Mouse (Mus musculus): ENCODE measurements around the gene Tada3.

Tada3 gene

DNA sequence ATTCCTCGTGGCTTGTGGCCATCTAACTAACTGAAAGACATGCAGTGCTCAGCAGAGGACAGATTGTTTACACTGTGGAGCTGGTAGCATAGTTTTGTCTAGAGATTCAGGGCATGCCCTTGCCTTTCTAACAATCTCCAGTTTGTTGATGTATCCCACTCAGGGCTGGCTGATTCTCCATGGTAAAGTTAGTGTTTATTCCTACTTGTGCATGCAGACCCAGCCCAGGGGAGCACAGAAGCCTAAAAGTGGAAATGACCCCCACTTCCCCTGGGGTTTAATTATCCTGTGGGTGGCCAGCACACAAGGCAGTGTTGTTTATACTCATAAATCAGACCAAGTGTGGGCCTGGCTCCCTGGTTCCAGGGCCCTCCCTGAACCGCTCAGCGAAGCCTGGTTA lies 8.3 kb upstream of the Tada3 start:
- DNase-seq (ENCODE audit: low spot score) = no peak

DNA sequence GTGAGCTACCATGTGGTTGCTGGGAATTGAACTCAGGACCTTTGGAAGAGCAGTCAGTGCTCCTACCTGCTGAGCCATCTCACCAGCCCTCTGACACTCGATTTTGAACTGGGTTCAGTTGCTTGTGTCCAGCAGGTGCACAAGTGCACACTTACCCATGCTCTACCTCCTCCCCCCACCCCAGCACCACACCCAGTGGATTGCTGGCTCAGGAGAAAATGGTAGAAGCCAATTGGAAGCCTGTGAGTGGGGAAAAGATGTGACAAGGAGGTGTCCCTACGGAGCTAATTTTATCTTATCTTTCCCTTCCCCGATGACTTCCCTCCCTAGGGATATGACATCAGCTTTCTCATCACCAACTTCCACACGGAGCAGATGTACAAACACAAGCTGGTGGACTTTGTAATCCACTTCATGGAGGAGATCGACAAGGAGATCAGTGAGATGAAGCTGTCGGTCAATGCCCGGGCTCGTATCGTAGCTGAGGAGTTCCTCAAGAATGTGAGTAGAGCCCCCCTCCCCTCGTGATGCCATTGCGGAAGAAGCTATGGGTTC lies 7.6 kb upstream of the Tada3 start:
- DNase-seq (ENCODE audit: low spot score) = no peak

DNA sequence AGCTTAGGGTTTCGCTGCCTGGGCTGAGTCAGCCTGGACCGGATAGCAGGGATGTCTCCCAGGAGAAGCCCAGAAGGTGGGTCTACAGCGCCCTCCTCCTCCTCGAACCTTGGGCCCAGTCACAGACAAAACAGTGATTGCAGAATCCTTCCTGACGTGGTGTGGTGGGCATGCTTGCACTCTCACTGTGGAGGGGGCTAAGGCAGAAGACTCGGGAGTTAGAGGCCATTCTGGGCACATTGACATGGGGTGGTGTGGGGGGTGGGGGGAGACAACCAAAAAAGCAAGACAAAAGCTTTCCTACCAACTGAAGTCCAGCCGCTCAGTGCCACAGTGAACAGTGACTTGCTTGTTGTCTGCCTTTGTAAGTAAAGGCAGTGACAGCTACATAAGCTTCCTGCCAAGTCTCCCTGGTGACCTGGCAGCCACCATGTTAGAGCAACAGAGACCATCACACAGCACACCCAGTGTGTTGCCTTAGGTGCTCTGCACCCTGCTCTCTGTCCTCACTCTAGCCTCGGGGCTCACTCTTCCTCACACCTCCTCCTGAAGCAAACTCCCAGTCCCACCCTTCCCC lies 6.8 kb upstream of the Tada3 start:
- DNase-seq (ENCODE audit: low spot score) = no peak

DNA sequence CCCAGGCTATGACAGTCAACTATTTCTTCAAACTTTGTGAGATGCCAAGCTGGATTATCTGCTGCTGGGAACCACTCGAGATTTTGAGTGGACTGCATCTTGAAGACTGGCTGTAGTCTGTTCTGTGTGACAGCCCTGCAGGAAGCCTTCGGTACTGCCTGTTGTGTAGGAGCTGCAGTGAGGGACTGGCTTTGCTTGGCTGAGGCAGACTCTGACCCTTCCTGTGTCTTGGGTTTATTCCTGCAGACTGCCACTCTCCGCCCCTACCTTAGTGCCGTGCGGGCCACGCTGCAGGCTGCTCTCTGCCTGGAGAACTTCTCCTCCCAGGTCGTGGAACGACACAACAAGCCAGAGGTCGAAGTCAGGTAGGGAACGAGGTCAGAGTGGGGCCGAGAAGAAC lies 2.8 kb upstream of the Tada3 start:
- DNase-seq (ENCODE audit: low spot score) = no peak

DNA sequence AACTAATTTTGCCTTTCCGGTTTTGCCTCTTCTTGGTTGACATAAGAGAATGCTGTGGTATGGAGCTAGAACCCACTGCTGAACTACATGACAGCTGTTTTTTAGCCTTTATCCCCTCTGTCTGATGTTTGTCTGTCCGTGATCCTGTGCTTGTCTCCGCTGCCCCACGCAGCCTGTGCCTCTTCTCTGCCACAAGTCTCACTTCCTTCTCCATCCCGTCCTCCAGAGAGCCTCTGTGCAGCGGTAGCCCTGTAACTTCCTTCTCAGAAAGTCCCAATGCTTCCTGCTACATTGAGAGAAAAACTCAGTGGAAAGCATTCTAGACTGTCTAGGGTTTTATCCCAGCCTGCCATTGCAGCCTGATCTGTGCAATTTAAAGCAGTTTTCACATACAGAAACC lies 1.6 kb upstream of the Tada3 start:
- DNase-seq (ENCODE audit: low spot score) = no peak

DNA sequence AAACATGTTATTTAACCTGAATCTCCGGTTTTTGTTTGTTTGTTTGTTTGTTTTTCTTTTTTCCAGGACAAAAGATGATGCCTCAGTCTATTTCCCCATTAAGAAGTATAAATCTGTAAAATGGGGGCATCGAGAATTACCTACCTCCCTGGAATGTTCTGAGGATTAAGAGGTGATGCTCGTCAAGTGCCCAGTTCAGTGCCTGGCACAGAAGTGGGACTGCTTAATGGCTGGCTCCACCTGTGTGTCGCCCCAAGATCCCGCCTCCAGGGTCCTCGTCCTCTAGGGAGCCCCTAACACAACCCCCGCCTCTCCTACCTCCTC lies 549 bp downstream of the Tada3 start:
- DNase-seq (ENCODE audit: low spot score) = no peak

DNA sequence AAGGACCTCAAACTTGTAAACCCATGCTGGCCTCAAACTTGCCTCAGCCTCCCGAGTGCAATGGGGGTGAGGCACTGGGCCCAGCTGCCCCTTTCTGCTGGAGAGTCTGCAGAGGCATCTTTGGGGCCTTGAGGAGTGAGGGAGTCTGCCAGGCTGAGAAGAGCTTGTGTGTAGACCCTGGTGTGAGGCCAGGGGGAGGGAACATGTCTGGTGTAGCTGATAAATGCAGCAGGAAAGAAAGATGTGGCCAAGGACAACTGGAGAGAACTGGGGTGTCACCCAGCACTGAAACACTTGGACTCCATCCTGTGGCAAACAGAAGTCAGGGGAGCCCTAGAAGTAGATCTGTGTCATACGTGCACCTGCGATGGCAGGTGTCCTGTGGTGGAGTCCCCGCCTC lies 4.2 kb downstream of the Tada3 start:
- DNase-seq (ENCODE audit: low spot score) = no peak

DNA sequence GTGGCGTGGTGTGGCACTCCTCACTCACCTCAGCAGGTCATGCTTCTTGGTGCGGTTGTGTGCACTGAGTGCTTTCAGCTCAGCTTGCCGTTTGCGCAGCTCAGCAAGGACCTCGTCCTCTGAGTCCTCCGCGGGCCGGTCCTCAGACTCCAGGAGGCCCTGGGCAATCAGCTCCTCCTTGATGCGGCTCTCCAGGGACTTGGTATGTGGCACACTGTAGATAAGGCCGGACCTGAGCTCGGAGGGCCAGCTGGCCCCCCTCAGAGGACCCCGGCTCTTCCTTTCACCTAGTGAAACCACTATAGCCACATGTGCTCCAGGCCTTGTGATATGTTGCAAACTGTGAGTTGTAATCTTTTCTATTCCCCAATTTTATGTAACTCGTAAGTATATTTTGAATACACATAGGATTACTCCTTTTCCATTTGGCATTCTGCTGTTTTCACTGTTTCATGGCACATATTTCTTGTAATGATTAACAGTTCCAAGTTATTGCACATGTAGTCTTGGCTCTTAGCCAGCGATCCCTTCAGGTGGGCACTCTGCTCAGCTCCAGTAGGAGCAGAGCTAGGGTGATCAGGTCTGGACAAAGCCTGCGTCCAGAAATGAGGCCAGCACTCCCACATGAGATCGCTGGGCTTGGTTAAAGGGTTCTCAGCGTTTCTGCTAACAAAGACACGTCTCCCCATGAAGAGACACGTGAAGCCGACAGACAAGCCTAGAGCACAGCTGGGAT lies 7.3 kb downstream of the Tada3 start:
- no peak for DNase-seq (ENCODE audit: low spot score)

DNA sequence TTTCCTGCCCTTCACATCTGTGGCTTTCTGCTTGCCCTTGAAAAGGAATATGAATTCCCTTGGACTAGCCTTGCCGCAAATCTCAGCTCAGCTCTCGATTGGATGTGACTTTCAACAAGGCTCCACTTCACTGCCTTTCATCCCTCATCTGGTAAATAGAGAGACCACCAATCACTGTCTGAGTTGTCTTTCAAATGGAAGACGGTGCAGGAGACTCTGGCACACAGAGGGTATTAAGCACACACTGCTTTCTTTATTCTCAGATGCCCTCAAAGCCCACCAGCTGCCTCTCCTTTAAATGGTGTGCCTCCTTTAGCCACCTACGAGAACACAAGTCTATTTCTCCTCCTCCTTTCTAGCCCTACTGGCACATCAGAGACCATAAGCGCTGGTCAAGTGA lies 9.1 kb downstream of the Tada3 start:
- no peak for DNase-seq (ENCODE audit: low spot score)

DNA sequence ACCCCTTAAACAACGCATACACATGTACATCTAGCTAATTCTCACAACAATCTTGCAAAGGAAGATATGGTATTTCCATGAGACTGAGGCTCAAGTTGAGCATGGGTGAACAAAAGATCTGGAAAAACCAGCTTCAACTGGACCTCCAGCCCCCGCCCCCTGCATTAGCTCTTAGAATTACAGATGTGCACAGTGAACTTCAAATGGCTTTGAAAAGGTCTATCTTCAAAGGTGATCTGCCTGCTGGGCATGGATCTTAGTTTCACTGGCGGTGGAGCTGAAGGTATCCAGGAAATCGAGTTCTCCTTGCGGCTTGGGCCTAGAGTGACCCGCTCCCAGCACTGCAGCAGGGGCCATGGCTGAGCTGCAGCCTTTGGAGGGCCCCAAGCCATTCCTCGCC lies 9.6 kb downstream of the Tada3 start:
- no peak for DNase-seq (ENCODE audit: low spot score)

DNA sequence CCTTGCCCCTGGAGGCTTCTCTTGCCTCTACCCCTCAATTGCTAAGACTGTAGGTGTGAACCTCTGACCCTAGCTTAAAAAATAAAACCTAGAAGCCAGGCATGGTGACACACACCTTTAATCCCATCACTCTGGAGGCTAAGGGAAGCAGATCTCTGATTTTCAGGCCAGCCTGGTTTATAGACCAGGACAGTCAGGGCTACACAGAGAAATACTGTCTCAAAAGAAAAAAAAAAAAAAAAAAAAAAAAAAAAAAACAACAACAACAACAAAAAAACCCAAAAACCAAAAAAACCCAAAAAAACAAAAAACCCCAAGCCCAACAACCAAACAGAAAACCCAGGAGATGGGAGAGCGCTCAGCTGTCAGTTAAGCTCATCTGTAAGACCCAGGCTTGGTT lies 10.1 kb downstream of the Tada3 start:
- DNase-seq (ENCODE audit: low spot score) = no peak

DNA sequence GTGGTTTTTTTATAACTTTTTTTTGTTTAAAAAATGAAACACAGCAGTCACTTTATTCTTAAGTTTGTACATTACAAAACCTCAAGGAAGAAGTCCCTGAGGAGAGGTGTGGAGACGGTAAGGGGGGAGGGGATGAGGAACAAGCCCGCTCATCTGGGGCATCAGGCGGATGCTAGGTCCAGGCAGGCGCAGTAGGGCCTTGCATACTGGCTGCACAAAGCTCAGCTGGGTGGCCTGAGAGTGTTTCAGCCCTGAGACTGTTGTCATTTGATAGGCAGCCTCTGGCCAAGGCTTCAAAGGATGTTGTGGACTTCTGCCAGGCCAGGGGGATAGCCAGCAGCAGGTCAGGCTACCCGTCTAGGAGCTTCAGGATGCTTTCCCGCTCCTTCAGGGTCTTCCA lies 11.0 kb downstream of the Tada3 start:
- no peak for DNase-seq (ENCODE audit: low spot score)

DNA sequence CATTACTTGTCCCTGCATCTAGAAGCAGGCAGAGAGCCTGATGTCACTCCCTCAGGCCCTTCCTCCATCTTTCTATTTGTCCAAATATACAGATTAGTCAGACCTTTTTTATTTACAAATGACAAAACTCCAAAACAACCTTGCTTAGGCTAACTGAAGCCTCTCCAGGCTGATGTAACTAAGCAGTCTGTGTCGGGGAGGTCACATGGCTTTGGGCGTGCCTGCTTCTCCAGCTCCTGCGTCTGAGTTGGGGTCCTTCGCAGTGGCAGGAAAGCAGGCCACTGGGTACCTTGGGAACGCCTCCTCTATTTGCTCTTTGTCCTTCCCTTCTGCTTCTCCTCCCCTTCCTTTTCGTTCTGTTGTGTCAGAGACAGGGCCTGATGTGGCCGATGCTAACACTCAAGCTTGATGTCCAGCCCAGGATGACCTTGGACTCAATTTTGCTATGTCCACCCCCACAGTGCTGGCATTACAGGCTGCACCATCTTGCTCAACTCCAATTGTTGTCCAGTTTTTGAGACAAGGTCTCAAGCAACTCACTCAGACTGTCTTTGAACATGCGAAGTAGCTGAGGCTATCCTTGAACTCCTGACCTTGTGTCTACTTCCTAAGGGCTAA lies 13.1 kb downstream of the Tada3 start:
- no peak for DNase-seq (ENCODE audit: low spot score)

DNA sequence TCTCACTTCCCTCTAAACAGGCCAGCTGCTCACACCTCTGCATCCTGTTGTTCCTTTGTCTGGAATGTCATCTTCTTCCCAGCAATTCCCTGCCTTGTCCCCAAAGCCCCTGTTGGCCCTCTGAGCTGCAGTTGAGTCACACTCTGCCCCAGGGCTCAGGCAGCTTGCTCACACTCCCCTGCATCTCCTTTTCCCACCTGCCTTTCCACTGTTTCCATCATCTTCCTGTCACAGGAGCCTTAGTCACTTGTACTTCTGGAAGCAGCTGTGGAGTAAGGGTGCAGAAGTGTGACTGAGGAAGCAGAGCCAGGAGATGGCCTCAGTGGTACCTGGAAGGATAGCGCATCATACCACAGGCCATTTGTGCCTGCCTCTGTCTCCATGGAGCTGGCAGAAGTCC lies 15.4 kb downstream of the Tada3 start:
- DNase-seq (ENCODE audit: low spot score) = no peak

DNA sequence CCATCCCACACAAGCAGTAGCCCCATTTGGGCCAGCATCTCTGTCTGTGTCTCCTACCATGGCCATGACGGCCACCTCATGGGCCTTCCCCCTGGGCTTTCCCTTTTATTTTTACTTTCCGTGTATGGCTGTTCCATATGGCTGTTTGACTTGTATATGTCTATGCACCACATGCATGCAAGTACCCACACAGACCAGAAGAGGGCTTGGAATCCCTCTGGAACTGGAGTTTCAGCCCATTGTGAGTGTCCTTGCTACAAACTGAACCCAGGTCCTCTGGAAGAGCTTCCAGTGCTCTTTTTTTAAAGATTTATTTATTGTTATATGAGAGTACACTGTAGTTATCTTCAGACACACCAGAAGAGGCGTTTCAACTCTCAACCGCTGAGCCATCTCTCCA lies 16.2 kb downstream of the Tada3 start:
- no peak for DNase-seq (ENCODE audit: low spot score)

DNA sequence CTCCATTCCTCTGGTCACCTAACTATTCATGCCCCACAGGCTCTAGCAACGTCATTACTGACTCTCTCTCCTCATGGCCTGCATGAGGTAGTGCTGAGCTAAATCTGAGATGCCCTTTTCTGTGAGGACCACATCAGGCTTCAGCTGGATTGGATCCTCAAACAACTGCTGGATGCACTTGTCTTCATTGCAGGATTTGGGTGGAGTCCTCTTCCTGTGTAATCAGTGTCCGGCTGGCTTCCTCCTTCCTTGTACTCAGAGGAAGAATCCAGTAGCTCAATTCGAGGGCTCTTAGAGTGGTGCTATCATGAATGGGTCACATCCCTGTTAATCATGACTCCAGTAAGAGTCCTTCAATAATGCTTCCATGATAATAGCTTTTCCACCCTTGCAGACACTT lies 24.0 kb downstream of the Tada3 start:
- DNase-seq (ENCODE audit: low spot score) = peak; percentile 16

DNA sequence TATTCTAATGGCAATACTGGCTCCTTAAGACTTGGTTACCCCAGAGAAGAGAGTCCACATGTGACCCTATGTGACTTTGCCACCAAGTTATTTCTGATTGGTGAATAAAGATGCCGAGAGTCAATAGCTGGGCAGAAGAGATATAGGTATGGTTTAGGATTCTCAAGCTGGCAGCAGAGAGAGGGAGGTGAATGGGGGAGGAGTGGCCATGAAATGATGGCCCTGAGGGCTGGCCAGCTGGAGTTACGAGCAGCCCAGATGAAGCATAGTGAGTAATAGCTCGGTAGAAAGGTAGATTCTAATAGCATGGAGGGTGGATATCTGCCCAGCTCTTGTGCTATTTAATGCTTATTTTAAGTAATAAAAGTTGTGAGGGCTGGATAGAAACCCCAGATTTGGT lies 24.9 kb downstream of the Tada3 start:
- no peak for DNase-seq (ENCODE audit: low spot score)

DNA sequence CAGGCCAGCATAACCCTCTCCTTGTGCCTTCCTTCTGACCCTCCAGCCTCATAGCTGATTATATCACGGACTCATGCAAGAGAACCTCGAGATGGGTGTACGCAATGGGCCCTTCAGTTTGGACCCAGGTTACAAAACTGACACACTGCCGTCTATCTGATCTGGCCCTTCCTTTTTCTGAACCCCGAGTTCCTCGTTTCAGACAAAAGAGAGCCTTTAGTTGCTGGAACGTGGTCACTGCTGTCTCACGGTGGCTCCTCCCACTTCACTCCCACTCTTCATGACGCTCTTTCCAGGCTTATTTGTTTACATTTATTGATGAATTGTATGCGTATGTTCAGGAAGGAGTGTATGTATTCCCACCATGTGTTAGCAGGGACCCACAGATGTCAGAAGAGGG lies 26.0 kb downstream of the Tada3 start:
- no peak for DNase-seq (ENCODE audit: low spot score)

DNA sequence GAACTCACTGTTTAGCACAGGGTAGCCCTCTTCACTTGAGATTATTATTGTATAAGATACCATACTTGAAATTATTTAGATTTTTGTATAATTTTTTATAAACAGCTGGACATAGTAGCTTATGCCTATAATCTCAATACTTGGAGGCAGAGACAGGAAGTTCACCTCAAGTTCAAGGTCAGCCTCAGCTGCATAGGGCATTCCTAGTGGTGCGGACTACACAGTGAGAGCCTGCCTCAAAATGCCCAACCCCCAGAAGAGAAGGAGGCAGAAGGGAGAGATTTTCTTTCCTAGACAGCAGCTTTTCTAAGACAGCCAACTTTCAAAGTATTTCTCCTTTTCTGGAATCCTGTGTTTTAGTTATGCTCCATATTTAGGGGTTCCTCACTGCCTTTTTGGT lies 26.5 kb downstream of the Tada3 start:
- DNase-seq (ENCODE audit: low spot score) = no peak

DNA sequence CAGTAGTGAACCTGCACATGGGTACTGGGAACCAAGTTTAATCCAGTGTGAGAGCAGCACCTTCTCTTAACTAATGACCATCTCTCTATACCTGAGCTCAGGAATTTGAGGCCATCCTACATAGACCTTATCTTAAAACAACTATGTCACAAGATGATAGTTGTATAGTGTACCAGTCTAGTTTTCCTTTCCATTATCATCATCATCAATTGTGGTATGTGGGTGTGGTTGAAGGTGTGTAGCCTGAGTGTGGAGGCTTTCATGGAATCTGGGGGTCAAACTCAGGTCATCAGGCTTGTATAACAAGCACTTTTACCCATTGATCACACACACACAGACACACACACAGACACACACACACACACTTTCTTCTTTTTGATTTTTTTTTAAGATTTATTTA lies 27.1 kb downstream of the Tada3 start:
- no peak for DNase-seq (ENCODE audit: low spot score)

DNA sequence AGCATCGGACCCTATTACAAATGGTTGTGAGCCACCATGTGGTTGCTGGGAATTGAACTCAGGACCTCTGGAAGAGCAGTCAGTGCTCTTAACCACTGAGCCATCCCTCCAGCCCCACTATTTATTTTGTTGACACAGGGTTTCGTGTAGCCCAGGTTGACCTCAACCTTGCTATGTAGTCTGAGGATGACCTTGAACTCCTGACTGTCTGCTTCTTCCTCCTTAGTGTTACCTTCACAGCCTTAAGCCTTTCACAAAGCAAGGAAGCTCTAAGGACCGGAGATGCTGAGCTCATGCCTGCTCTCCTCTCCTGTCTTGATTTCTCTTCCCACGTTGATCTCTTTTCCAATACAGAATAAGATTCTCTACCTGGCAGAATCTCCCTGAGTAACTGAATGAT lies 30.8 kb downstream of the Tada3 start:
- no peak for DNase-seq (ENCODE audit: low spot score)

DNA sequence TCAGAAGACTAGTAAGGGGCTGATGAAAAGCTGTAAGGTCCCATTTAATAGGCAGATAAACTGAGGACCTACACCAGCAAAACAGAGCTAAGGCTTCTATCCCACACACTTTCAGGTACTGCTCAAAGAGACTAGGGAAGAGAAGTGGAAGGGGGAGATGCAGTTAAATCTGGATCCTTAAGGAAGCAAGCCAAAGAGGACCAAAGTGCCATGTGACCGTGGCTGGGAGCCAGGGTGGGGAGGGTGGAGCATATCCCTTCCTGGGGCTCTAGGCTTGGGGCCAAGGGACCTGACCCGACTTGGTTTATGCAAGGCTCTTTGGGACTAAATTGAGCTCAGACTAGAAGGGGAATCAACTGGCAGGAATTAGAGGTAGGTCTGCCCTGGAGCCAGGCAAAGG lies 33.4 kb downstream of the Tada3 start:
- DNase-seq (ENCODE audit: low spot score) = peak; percentile 88

DNA sequence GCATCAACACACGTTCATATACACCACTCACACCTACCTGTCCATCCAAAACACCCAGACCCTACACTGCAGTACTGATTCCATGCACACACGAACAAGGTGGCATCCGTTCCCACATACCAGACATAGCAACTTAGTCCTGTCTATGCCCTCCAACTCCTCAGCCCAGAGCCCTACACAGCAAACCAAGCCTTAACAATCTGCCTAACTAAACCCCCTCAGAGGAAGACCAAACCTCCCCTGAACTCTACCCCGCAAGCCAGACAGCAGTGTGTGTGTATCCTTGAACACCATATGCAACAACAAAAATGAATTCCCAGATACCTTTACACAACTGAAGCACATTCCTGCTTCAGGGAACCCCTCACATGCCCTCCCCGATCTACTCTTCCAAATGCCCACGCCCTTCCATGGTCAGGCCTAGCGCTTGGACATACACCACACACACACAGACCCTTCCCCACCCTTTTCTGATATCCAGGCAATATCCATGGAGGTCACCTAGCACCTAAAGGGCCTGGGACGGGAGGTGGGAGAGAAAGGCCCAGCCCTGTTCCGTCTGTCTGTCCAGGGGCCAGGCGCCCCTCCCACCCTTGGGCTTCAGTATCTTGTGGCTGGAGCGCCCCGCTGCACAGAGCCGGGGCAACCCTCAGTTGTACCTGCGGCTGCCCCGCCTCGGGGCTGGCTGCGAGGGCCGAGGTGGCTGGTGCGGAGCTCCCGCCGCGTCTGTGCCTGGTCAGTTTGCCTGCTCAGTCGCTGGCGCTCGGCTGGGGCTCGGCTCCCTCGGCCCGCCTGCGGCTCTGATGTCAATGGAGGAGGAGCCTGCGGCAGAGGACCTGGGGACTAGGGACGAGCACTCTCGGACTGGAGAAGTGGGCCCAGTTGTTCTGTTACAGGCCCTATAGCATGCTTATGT lies 34.2 kb downstream of the Tada3 start, which contains the start of gene Camk1:
Gene Camk1 (minus strand): TSS at position 808 of the 916 bp plus-strand sequence.
- peak; percentile 89 for DNase-seq (ENCODE audit: low spot score)

All from lung, postnatal 25 days (tissue).